Mouse (Mus musculus): ENCODE data around the gene Mrpl54. TPM values are rescaled to one million over a fixed set of nuclear protein-coding genes. Genes with fewer than 3 reads are reported as not detected.
"Not testable (repeated sequence)": the region's sequence is repeated elsewhere in the genome, so short reads cannot be mapped to it uniquely, and the experiment has no call there.

The Mrpl54 gene
- total and polyA plus RNA-seq, 2 experiments from 2014 or later = 162 to 164 TPM

GRCm38 (mm10) chr10:81221402-81222015 lies 45.2 kb downstream of the Mrpl54 start:
- Histone ChIP-seq H3K4me3 (ENCODE audit: low read depth, low read length) (no peak overlapping the region), H3K4me1 (ENCODE audit: insufficient read depth, low read length) (no peaks in the 10 kb centered on the region), H3K27me3 (ENCODE audit: insufficient read depth, low read length) (no peaks in the 10 kb centered on the region), H3K36me3 (ENCODE audit: insufficient read depth, low read length) (peaks cover 38% of the 10 kb centered on the region), H3K9me3 (ENCODE audit: low read length) (no peaks in the 10 kb centered on the region), H3K27ac (ENCODE audit: low read depth, low read length) (no peak overlapping the region), H3K9ac (replicated peaks; ENCODE audit: low read length, poor library complexity, severe bottlenecking) (no peak overlapping the region), H3K4me2 (ENCODE audit: low read depth, low read length, poor library complexity, severe bottlenecking) (no peak overlapping the region)
- 0 out of 2 replicates have a peak, but pooled peaks have one; percentile 28 for ATAC-seq (ENCODE audit: low FRiP score)
- DNase-seq (ENCODE audit: low spot score) = no peak
- no peak for TF ChIP-seq CTCF (IDR thresholded peaks at IDR 0.05)
- 87% methylated on average over 5 of the region's 5 CpGs for WGBS

GRCm38 (mm10) chr10:81217964-81218363 lies 48.8 kb downstream of the Mrpl54 start:
- H3K27me3 ChIP-seq (ENCODE audit: insufficient read depth, low read length) = no peaks in the 10 kb centered on the region
- peaks cover 68% of the 10 kb centered on the region for H3K36me3 ChIP-seq (ENCODE audit: insufficient read depth, low read length)
- H3K27ac ChIP-seq (ENCODE audit: low read depth, low read length) = no peak overlapping the region
- H3K9ac ChIP-seq (replicated peaks; ENCODE audit: low read length, poor library complexity, severe bottlenecking) = no peak overlapping the region
- ATAC-seq (ENCODE audit: low FRiP score) (no peak), DNase-seq (ENCODE audit: low spot score) (peak; percentile 43)
- H3K4me3 ChIP-seq (ENCODE audit: low read depth, low read length) = no peak overlapping the region
- no peaks in the 10 kb centered on the region for H3K4me1 ChIP-seq (ENCODE audit: insufficient read depth, low read length)
- WGBS = 36% methylated on average over 7 of the region's 7 CpGs
- TF ChIP-seq CTCF (IDR thresholded peaks at IDR 0.05) = peak; percentile 82
- no peaks in the 10 kb centered on the region for H3K9me3 ChIP-seq (ENCODE audit: low read length)
- no peak overlapping the region for H3K4me2 ChIP-seq (ENCODE audit: low read depth, low read length, poor library complexity, severe bottlenecking)

GRCm38 (mm10) chr10:81217267-81217666 lies 49.5 kb downstream of the Mrpl54 start:
- H3K27me3 ChIP-seq (ENCODE audit: insufficient read depth, low read length); H3K9me3 ChIP-seq (ENCODE audit: low read length); H3K4me2 ChIP-seq (ENCODE audit: low read depth, low read length, poor library complexity, severe bottlenecking); ATAC-seq (ENCODE audit: low FRiP score); H3K27ac ChIP-seq (ENCODE audit: low read depth, low read length); H3K4me1 ChIP-seq (ENCODE audit: insufficient read depth, low read length); H3K9ac ChIP-seq (replicated peaks; ENCODE audit: low read length, poor library complexity, severe bottlenecking); H3K4me3 ChIP-seq (ENCODE audit: low read depth, low read length): not testable (repeated sequence)
- peaks cover 72% of the 10 kb centered on the region for H3K36me3 ChIP-seq (ENCODE audit: insufficient read depth, low read length)
- TF ChIP-seq CTCF (IDR thresholded peaks at IDR 0.05) = peak; percentile 70
- WGBS = 30% methylated on average over 1 of the region's 1 CpGs
- DNase-seq (ENCODE audit: low spot score) = peak; percentile 32

- no peak for TF ChIP-seq CTCF (IDR thresholded peaks at IDR 0.05)
Observed at GRCm38 (mm10) chr10:81216810-81217209, 49.9 kb downstream of the Mrpl54 start.

GRCm38 (mm10) chr10:81216260-81216659 lies 50.5 kb downstream of the Mrpl54 start:
- TF ChIP-seq CTCF (IDR thresholded peaks at IDR 0.05) = no peak
- Histone ChIP-seq H3K36me3 (ENCODE audit: insufficient read depth, low read length) (peaks cover 72% of the 10 kb centered on the region), H3K4me2 (ENCODE audit: low read depth, low read length, poor library complexity, severe bottlenecking) (no peak overlapping the region), H3K27me3 (ENCODE audit: insufficient read depth, low read length) (no peaks in the 10 kb centered on the region), H3K4me1 (ENCODE audit: insufficient read depth, low read length) (no peaks in the 10 kb centered on the region), H3K9ac (replicated peaks; ENCODE audit: low read length, poor library complexity, severe bottlenecking) (no peak overlapping the region), H3K9me3 (ENCODE audit: low read length) (no peaks in the 10 kb centered on the region), H3K4me3 (ENCODE audit: low read depth, low read length) (no peak overlapping the region), H3K27ac (ENCODE audit: low read depth, low read length) (no peak overlapping the region)
- no peak for DNase-seq (ENCODE audit: low spot score)
- ATAC-seq (ENCODE audit: low FRiP score) = no peak
- 93% methylated on average over 6 of the region's 6 CpGs for WGBS

More at GRCm38 (mm10) chr10:81216810-81217209, 49.9 kb downstream of the Mrpl54 start:
- H3K27me3 ChIP-seq (ENCODE audit: insufficient read depth, low read length) = no peaks in the 10 kb centered on the region
- H3K4me3 ChIP-seq (ENCODE audit: low read depth, low read length) = no peak overlapping the region
- peaks cover 74% of the 10 kb centered on the region for H3K36me3 ChIP-seq (ENCODE audit: insufficient read depth, low read length)
- no peak overlapping the region for H3K4me2 ChIP-seq (ENCODE audit: low read depth, low read length, poor library complexity, severe bottlenecking)
- no peak for ATAC-seq (ENCODE audit: low FRiP score)
- 82% methylated on average over 6 of the region's 6 CpGs for WGBS
- no peaks in the 10 kb centered on the region for H3K9me3 ChIP-seq (ENCODE audit: low read length)
- no peak overlapping the region for H3K9ac ChIP-seq (replicated peaks; ENCODE audit: low read length, poor library complexity, severe bottlenecking)
- no peak for DNase-seq (ENCODE audit: low spot score)
- H3K4me1 ChIP-seq (ENCODE audit: insufficient read depth, low read length) = no peaks in the 10 kb centered on the region
- no peak overlapping the region for H3K27ac ChIP-seq (ENCODE audit: low read depth, low read length)

Small RNA genes lying within 50 kb of the gene (microRNA-seq; reads per million reads assigned to microRNA genes)
- 12.7 reads per million, percentile 24 among the genes with 10 or more reads in this experiment for gene Mir3057 (ENCODE audit: borderline number of aligned reads)

Other genes with a start within 250 kb of the Mrpl54 start
Only the 30 nearest of the 33 such genes appear.
- 216 and 236 TPM in 2 replicates for gene Sgta, start 206.8 kb downstream of the Mrpl54 start, total RNA-seq (2014; rRNA removed)
- gene Sgta, start 206.8 kb downstream of the Mrpl54 start, polyA plus RNA-seq (2015; fragmentation: Nextera tagmentation; extraction: Ambion mirVana) = 325 and 348 TPM in 2 replicates
- 59.9 and 67.1 TPM in 2 replicates for gene Thop1, start 196.9 kb downstream of the Mrpl54 start, total RNA-seq (2014; rRNA removed)
- gene Thop1, start 196.9 kb downstream of the Mrpl54 start, polyA plus RNA-seq (2015; fragmentation: Nextera tagmentation; extraction: Ambion mirVana) = 35.2 and 35.8 TPM in 2 replicates
- gene Creb3l3, start 168.1 kb downstream of the Mrpl54 start, total RNA-seq (2014; rRNA removed) = 0.28 and 1.6 TPM in 2 replicates
- 0.62 and 0.81 TPM in 2 replicates for gene Creb3l3, start 168.1 kb downstream of the Mrpl54 start, polyA plus RNA-seq (2015; fragmentation: Nextera tagmentation; extraction: Ambion mirVana)
- gene Map2k2, start 161.0 kb downstream of the Mrpl54 start, total RNA-seq (2014; rRNA removed) = 256 and 261 TPM in 2 replicates
- 210 and 218 TPM in 2 replicates for gene Map2k2, start 161.0 kb downstream of the Mrpl54 start, polyA plus RNA-seq (2015; fragmentation: Nextera tagmentation; extraction: Ambion mirVana)
- 23.6 and 29.5 TPM in 2 replicates for gene Zbtb7a, start 131.7 kb downstream of the Mrpl54 start, total RNA-seq (2014; rRNA removed)
- gene Zbtb7a, start 131.7 kb downstream of the Mrpl54 start, polyA plus RNA-seq (2015; fragmentation: Nextera tagmentation; extraction: Ambion mirVana) = 16.1 and 18.0 TPM in 2 replicates
- gene Pias4, start 99.0 kb downstream of the Mrpl54 start, total RNA-seq (2014; rRNA removed) = 31.2 and 38.0 TPM in 2 replicates
- gene Pias4, start 99.0 kb downstream of the Mrpl54 start, polyA plus RNA-seq (2015; fragmentation: Nextera tagmentation; extraction: Ambion mirVana) = 30.1 and 31.3 TPM in 2 replicates
- gene Eef2, start 90.3 kb downstream of the Mrpl54 start, total RNA-seq (2014; rRNA removed) = 2,062 and 2,304 TPM in 2 replicates
- gene Eef2, start 90.3 kb downstream of the Mrpl54 start, polyA plus RNA-seq (2015; fragmentation: Nextera tagmentation; extraction: Ambion mirVana) = 440 and 459 TPM in 2 replicates
- gene Dapk3, start 83.9 kb downstream of the Mrpl54 start, total RNA-seq (2014; rRNA removed) = 56.7 and 88.8 TPM in 2 replicates
- gene Dapk3, start 83.9 kb downstream of the Mrpl54 start, polyA plus RNA-seq (2015; fragmentation: Nextera tagmentation; extraction: Ambion mirVana) = 59.1 and 60.9 TPM in 2 replicates
- gene 4930442H23Rik, start 83.1 kb downstream of the Mrpl54 start, total RNA-seq (2014; rRNA removed) = not detected in 2 replicates
- not detected in 2 replicates for gene 4930442H23Rik, start 83.1 kb downstream of the Mrpl54 start, polyA plus RNA-seq (2015; fragmentation: Nextera tagmentation; extraction: Ambion mirVana)
- not detected in 2 replicates for gene Nmrk2, start 64.9 kb downstream of the Mrpl54 start, total RNA-seq (2014; rRNA removed)
- 0.14 TPM in 1 of 2 replicates, not detected in the other for gene Nmrk2, start 64.9 kb downstream of the Mrpl54 start, polyA plus RNA-seq (2015; fragmentation: Nextera tagmentation; extraction: Ambion mirVana)
- 195 and 200 TPM in 2 replicates for gene Atcay, start 36.1 kb downstream of the Mrpl54 start, total RNA-seq (2014; rRNA removed)
- 91.4 and 94.1 TPM in 2 replicates for gene Atcay, start 36.1 kb downstream of the Mrpl54 start, polyA plus RNA-seq (2015; fragmentation: Nextera tagmentation; extraction: Ambion mirVana)
- 61.3 and 70.2 TPM in 2 replicates for gene Zfr2, start 33.8 kb downstream of the Mrpl54 start, total RNA-seq (2014; rRNA removed)
- gene Zfr2, start 33.8 kb downstream of the Mrpl54 start, polyA plus RNA-seq (2015; fragmentation: Nextera tagmentation; extraction: Ambion mirVana) = 24.9 and 25.3 TPM in 2 replicates
- 110 and 114 TPM in 2 replicates for gene Matk, start 14.0 kb downstream of the Mrpl54 start, total RNA-seq (2014; rRNA removed)
- 96.9 and 108 TPM in 2 replicates for gene Matk, start 14.0 kb downstream of the Mrpl54 start, polyA plus RNA-seq (2015; fragmentation: Nextera tagmentation; extraction: Ambion mirVana)
- 45.0 and 64.8 TPM in 2 replicates for gene Apba3, start within 50 bp of the Mrpl54 start, total RNA-seq (2014; rRNA removed)
- 25.0 and 25.2 TPM in 2 replicates for gene Apba3, start within 50 bp of the Mrpl54 start, polyA plus RNA-seq (2015; fragmentation: Nextera tagmentation; extraction: Ambion mirVana)
- gene Tjp3, start 24.6 kb upstream of the Mrpl54 start, total RNA-seq (2014; rRNA removed) = 6.5 and 9.2 TPM in 2 replicates
- 5.1 and 6.3 TPM in 2 replicates for gene Tjp3, start 24.6 kb upstream of the Mrpl54 start, polyA plus RNA-seq (2015; fragmentation: Nextera tagmentation; extraction: Ambion mirVana)
- 248 and 256 TPM in 2 replicates for gene Pip5k1c, start 26.0 kb upstream of the Mrpl54 start, total RNA-seq (2014; rRNA removed)
- 125 and 129 TPM in 2 replicates for gene Pip5k1c, start 26.0 kb upstream of the Mrpl54 start, polyA plus RNA-seq (2015; fragmentation: Nextera tagmentation; extraction: Ambion mirVana)
- 19.5 and 22.7 TPM in 2 replicates for gene Cactin, start 54.2 kb upstream of the Mrpl54 start, total RNA-seq (2014; rRNA removed)
- 18.4 and 20.2 TPM in 2 replicates for gene Cactin, start 54.2 kb upstream of the Mrpl54 start, polyA plus RNA-seq (2015; fragmentation: Nextera tagmentation; extraction: Ambion mirVana)
- 4.3 and 7.0 TPM in 2 replicates for gene Tbxa2r, start 61.8 kb upstream of the Mrpl54 start, total RNA-seq (2014; rRNA removed)
- gene Tbxa2r, start 61.8 kb upstream of the Mrpl54 start, polyA plus RNA-seq (2015; fragmentation: Nextera tagmentation; extraction: Ambion mirVana) = 3.8 and 4.7 TPM in 2 replicates
- gene Gipc3, start 76.3 kb upstream of the Mrpl54 start, total RNA-seq (2014; rRNA removed) = 0.09 and 0.16 TPM in 2 replicates
- gene Gipc3, start 76.3 kb upstream of the Mrpl54 start, polyA plus RNA-seq (2015; fragmentation: Nextera tagmentation; extraction: Ambion mirVana) = not detected in 2 replicates
- gene Hmg20b, start 83.5 kb upstream of the Mrpl54 start, total RNA-seq (2014; rRNA removed) = 9.6 and 12.6 TPM in 2 replicates
- gene Hmg20b, start 83.5 kb upstream of the Mrpl54 start, polyA plus RNA-seq (2015; fragmentation: Nextera tagmentation; extraction: Ambion mirVana) = 23.4 and 24.5 TPM in 2 replicates
- 31.9 and 40.6 TPM in 2 replicates for gene Mfsd12, start 90.6 kb upstream of the Mrpl54 start, total RNA-seq (2014; rRNA removed)
- gene Mfsd12, start 90.6 kb upstream of the Mrpl54 start, polyA plus RNA-seq (2015; fragmentation: Nextera tagmentation; extraction: Ambion mirVana) = 13.6 and 15.4 TPM in 2 replicates
- 1.4 TPM in 1 of 2 replicates, not detected in the other for gene 4930404N11Rik, start 98.9 kb upstream of the Mrpl54 start, total RNA-seq (2014; rRNA removed)
- gene 4930404N11Rik, start 98.9 kb upstream of the Mrpl54 start, polyA plus RNA-seq (2015; fragmentation: Nextera tagmentation; extraction: Ambion mirVana) = 0.47 and 0.54 TPM in 2 replicates
- 92.6 and 98.3 TPM in 2 replicates for gene Fzr1, start 111.6 kb upstream of the Mrpl54 start, total RNA-seq (2014; rRNA removed)
- gene Fzr1, start 111.6 kb upstream of the Mrpl54 start, polyA plus RNA-seq (2015; fragmentation: Nextera tagmentation; extraction: Ambion mirVana) = 147 and 149 TPM in 2 replicates
- 120 and 132 TPM in 2 replicates for gene Dohh, start 117.5 kb upstream of the Mrpl54 start, total RNA-seq (2014; rRNA removed)
- gene Dohh, start 117.5 kb upstream of the Mrpl54 start, polyA plus RNA-seq (2015; fragmentation: Nextera tagmentation; extraction: Ambion mirVana) = 95.8 and 115 TPM in 2 replicates
- 0.88 and 2.7 TPM in 2 replicates for gene Gm48551, start 117.5 kb upstream of the Mrpl54 start, total RNA-seq (2014; rRNA removed)
- 5.8 and 10.2 TPM in 2 replicates for gene Gm48551, start 117.5 kb upstream of the Mrpl54 start, polyA plus RNA-seq (2015; fragmentation: Nextera tagmentation; extraction: Ambion mirVana)
- 6.6 TPM in 1 of 2 replicates, not detected in the other for gene Gm48552, start 122.1 kb upstream of the Mrpl54 start, total RNA-seq (2014; rRNA removed)
- 1.6 and 3.9 TPM in 2 replicates for gene Gm48552, start 122.1 kb upstream of the Mrpl54 start, polyA plus RNA-seq (2015; fragmentation: Nextera tagmentation; extraction: Ambion mirVana)
- 1.5 and 1.7 TPM in 2 replicates for gene Smim24, start 126.1 kb upstream of the Mrpl54 start, total RNA-seq (2014; rRNA removed)
- 1.1 and 2.0 TPM in 2 replicates for gene Smim24, start 126.1 kb upstream of the Mrpl54 start, polyA plus RNA-seq (2015; fragmentation: Nextera tagmentation; extraction: Ambion mirVana)
- 16.2 and 17.4 TPM in 2 replicates for gene Nfic, start 188.7 kb upstream of the Mrpl54 start, total RNA-seq (2014; rRNA removed)
- gene Nfic, start 188.7 kb upstream of the Mrpl54 start, polyA plus RNA-seq (2015; fragmentation: Nextera tagmentation; extraction: Ambion mirVana) = 19.1 and 21.3 TPM in 2 replicates
- 142 and 206 TPM in 2 replicates for gene Celf5, start 215.8 kb upstream of the Mrpl54 start, total RNA-seq (2014; rRNA removed)
- 61.5 and 74.0 TPM in 2 replicates for gene Celf5, start 215.8 kb upstream of the Mrpl54 start, polyA plus RNA-seq (2015; fragmentation: Nextera tagmentation; extraction: Ambion mirVana)
- gene Ncln, start 229.5 kb upstream of the Mrpl54 start, total RNA-seq (2014; rRNA removed) = 83.0 and 93.1 TPM in 2 replicates
- gene Ncln, start 229.5 kb upstream of the Mrpl54 start, polyA plus RNA-seq (2015; fragmentation: Nextera tagmentation; extraction: Ambion mirVana) = 58.1 and 63.3 TPM in 2 replicates

Measured in midbrain, postnatal 0 days (tissue).